Mouse (Mus musculus): ENCODE data around the gene Ccdc51.

Gene Ccdc51

DNA sequence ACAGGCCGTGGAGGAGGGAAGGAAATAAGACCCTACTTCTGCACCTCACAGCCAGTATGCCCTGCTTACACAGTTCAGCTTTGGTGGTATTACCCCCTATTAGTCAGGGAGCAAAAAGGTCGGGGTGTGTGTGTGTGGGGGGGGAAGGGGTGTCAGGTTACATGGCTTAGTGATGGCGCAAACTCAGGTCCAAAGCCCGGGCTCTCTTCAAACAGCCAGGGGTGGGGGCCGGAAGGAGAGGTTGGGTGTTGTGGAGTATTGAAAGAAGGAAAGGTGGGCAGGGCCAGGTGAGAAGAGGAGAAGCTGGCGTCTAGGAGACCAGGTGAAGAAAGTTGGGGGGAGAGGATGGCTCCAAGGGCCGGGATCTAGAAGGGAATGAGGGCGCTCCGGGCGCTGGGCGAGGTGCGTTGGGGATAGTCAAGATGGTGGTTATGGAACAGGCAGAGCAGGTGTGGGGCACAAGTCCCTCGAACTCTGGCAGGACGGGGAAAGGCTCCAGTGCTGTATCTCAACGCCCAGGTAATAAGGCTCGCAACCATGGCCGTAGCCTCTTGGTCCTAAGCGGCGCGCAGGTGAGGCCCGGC lies 12.4 kb downstream of the Ccdc51 start:
- in situ Hi-C loops (cut with MboI; ENCODE audit: unreplicated experiment in 2 of 2): loop anchor here in 1 of 2 experiments (25.0 kb wide), 1 partner anchor 1557 kb away; the partner anchor contains the start of genes Cyb561d2, Nprl2, Tmem115 and Zmynd10

- in situ Hi-C loops (cut with MboI; ENCODE audit: unreplicated experiment in 2 of 2): loop anchor here in 1 of 2 experiments (25.0 kb wide), 1 partner anchor 1558 kb away; the partner anchor contains the start of genes Cyb561d2, Nprl2, Tmem115 and Zmynd10
These were observed 13.1 kb downstream of the Ccdc51 start, which contains the start of gene Plxnb1 for GRCm38 (mm10) chr9:109095137-109095982. TSS of gene Plxnb1 (plus strand) at chr9:109095389.

DNA sequence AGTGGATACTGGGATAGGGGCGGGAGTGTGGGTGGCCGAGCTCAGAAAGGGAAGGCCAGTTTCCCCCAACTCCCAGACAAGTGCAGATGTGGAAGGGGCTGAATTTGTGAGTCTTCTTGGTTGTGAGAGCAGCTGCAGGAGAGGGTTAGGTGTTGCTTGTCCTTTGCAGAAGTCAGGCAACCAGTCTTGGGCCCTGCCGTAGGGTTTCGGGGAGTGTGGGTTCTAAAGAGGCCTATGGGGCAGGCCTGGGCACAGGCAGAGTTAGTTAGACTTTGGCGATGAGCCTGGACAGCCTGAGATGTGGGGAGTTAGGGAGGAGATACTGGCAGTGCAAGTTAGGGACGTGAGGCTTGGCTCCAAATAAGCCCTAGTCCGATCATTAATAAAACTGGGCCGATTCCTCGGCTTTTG lies 14.0 kb downstream of the Ccdc51 start:
- in situ Hi-C loops (cut with MboI; ENCODE audit: unreplicated experiment in 2 of 2): loop anchor here in 1 of 2 experiments (25.0 kb wide), 1 partner anchor 1559 kb away; the partner anchor contains the start of genes Cyb561d2, Nprl2, Tmem115 and Zmynd10

- in situ Hi-C loops (cut with MboI; ENCODE audit: unreplicated experiment in 2 of 2): loop anchor here in 1 of 2 experiments (25.0 kb wide), 1 partner anchor 1560 kb away; the partner anchor contains the start of genes Cyb561d2, Nprl2, Tmem115 and Zmynd10
These were observed 14.6 kb downstream of the Ccdc51 start for GRCm38 (mm10) chr9:109096856-109097255.

DNA sequence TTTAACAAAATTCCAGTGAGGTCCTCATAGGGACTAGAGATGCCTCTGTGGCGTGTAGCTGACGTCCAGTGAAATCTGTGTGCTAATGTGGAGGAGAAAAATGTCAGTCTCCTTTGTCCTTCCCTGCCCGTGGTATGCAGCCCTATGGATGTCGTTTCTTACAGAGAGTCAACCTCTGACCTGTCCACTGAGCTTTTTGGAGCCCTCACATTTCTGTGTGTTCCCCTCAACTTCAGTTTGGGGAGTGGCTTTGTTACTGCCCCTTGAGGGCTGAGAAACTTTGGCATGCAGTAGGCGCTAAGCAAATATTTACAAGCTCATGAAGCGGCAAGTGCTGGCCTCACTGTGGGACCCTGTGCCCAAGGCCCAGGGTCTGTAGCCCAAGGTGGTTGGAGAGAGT lies 15.0 kb downstream of the Ccdc51 start:
- in situ Hi-C loops (cut with MboI; ENCODE audit: unreplicated experiment in 2 of 2): loop anchor here in 1 of 2 experiments (25.0 kb wide), 1 partner anchor 1560 kb away; the partner anchor contains the start of genes Cyb561d2, Nprl2, Tmem115 and Zmynd10

- in situ Hi-C loops (cut with MboI; ENCODE audit: unreplicated experiment in 2 of 2): loop anchor here in 1 of 2 experiments (25.0 kb wide), 1 partner anchor 1561 kb away; the partner anchor contains the start of genes Cyb561d2, Nprl2, Tmem115 and Zmynd10
These were observed 15.5 kb downstream of the Ccdc51 start for GRCm38 (mm10) chr9:109097831-109098230.

DNA sequence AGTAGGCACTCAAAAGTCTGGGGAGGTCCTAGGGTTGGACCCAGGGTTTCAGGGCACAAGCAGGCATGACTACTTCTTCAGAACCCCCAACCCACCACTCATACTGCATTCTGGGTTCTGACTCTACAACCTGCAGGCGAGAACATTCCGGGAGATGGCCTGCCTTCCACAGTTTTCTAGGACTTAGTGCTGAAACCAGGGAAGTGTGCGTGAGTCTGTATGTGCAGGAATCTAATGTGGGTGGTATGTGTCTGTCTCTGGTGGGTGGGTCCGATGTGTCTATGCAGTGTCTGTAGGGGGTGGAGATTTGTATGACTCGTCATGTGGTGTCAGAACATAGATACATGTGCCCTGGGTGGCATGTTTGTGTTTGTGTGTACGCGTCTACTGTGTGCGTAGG lies 16.1 kb downstream of the Ccdc51 start:
- in situ Hi-C loops (cut with MboI; ENCODE audit: unreplicated experiment in 2 of 2): loop anchor here in 1 of 2 experiments (25.0 kb wide), 1 partner anchor 1561 kb away; the partner anchor contains the start of genes Cyb561d2, Nprl2, Tmem115 and Zmynd10

DNA sequence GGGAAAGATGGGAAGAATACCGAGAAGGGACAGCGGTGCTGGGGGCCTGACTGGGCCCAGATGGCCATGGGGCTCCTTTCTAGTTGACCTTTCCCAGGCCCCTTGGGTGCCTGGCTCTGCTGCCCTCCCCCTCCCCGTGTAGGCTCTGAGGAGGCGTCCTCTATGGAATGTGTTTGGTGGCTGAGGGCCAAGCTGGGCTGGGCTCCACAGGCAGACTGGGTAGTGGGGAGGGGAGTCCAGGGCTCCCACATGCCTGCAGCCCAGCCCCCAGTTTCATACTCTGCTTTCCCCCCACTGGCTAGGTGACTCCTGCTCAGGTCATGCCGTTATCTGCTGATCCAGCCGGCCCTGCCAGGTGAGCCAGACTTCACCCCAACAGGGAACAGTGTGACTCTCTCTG lies 16.7 kb downstream of the Ccdc51 start:
- in situ Hi-C loops (cut with MboI; ENCODE audit: unreplicated experiment in 2 of 2): loop anchor here in 1 of 2 experiments (25.0 kb wide), 1 partner anchor 1562 kb away; the partner anchor contains the start of genes Cyb561d2, Nprl2, Tmem115 and Zmynd10

DNA sequence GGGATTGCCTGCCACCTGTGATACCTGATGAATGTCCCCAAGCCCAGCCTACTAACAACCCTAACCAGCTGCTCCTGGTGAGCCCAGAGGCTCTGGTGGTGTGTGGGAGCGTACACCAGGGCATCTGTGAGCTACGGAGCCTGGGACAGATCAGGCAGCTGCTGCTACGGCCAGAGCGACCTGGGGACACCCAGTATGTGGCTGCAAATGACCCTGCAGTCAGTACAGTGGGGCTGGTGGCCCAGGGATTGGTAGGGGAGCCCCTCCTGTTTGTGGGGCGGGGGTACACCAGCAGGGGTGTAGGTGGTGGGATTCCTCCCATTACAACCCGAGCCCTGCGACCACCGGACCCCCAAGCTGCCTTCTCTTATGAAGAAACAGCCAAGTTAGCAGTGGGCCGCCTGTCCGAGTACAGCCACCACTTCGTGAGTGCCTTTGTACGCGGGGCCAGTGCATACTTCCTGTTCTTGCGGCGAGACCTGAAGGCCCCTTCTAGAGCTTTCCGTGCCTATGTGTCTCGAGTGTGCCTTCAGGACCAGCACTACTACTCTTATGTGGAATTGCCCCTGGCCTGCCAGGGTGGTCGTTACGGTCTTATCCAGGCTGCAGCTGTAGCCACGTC lies 18.1 kb downstream of the Ccdc51 start:
- in situ Hi-C loops (cut with MboI; ENCODE audit: unreplicated experiment in 2 of 2): loop anchor here in 1 of 2 experiments (25.0 kb wide), 1 partner anchor 987 kb away; no protein-coding TSS in a partner anchor

DNA sequence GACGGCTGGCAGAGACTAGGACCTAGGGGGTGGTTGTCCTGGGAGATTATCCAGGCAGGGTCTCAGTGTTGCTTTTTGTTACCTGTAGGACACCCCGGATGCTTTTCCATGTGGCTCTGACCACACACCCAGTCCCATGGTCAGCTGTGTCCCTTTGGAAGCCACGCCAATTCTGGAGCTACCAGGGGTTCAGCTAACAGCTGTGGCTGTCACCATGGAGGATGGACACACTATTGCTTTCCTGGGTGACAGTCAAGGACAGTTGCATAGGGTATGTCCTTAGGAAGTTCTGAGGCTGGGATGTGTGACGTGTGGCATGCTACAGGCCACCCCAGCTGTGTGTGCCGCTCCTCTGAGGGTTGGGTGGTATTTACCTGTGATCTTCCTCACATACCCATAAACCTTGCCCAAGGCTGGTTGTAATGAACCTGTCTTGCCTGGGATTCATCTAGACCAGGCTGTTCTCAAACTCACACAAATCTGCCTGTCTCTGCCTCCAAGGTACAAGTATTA lies 19.7 kb downstream of the Ccdc51 start:
- in situ Hi-C loops (cut with MboI; ENCODE audit: unreplicated experiment in 2 of 2): loop anchor here in 1 of 2 experiments (25.0 kb wide), 1 partner anchor 985 kb away; no protein-coding TSS in a partner anchor

GRCm38 (mm10) chr9:109102541-109102940 lies 20.2 kb downstream of the Ccdc51 start:
- in situ Hi-C loops (cut with MboI; ENCODE audit: unreplicated experiment in 2 of 2): loop anchor here in 1 of 2 experiments (25.0 kb wide), 1 partner anchor 985 kb away; no protein-coding TSS in a partner anchor

DNA sequence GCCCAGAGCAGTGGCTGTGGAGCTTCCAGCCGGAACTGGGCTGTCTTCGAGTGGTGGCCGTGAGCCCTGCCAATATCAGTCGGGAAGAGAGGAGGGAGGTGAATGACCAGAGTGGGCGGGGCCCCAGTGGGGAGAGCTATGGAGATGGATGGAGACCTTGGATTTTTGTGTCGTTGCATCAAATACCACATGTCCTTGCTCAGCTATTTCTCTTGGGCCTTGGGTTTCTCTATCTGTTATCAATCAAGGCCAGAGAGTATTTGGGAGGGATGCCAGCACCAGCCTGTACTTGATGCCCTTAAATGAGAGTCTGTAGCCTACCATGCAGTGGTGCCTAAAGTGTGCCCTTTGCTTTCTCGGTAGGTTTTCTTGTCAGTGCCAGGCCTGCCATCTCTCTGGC lies 21.0 kb downstream of the Ccdc51 start:
- in situ Hi-C loops (cut with MboI; ENCODE audit: unreplicated experiment in 2 of 2): loop anchor here in 1 of 2 experiments (25.0 kb wide), 1 partner anchor 984 kb away; no protein-coding TSS in a partner anchor

- in situ Hi-C loops (cut with MboI; ENCODE audit: unreplicated experiment in 2 of 2): loop anchor here in 1 of 2 experiments (25.0 kb wide), 1 partner anchor 983 kb away; no protein-coding TSS in a partner anchor
These were observed 21.8 kb downstream of the Ccdc51 start for GRCm38 (mm10) chr9:109104083-109104482.

DNA sequence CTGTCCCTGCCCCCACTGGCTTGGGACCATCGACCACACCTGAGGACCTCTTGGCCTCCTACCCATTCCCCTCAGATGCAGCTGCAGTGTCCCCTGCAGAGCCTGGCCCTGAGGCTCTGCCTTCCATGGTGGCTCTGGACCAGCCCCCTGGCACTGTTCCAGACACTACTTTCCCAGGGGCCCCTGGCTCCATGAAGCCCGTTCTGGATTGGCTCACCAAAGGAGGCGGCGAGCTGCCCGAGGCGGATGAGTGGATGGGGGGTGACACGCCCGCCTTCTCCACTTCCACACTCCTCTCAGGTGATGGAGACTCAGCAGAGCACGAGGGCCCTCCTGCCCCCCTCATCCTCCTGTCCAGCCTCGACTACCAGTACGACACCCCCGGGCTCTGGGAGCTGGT lies 22.7 kb downstream of the Ccdc51 start:
- in situ Hi-C loops (cut with MboI; ENCODE audit: unreplicated experiment in 2 of 2): loop anchor here in 1 of 2 experiments (25.0 kb wide), 1 partner anchor 982 kb away; no protein-coding TSS in a partner anchor

GRCm38 (mm10) chr9:109105648-109106047 lies 23.4 kb downstream of the Ccdc51 start:
- in situ Hi-C loops (cut with MboI; ENCODE audit: unreplicated experiment in 2 of 2): loop anchor here in 1 of 2 experiments (25.0 kb wide), 1 partner anchor 982 kb away; no protein-coding TSS in a partner anchor

- in situ Hi-C loops (cut with MboI; ENCODE audit: unreplicated experiment in 2 of 2): loop anchor here in 1 of 2 experiments (25.0 kb wide), 1 partner anchor 980 kb away; no protein-coding TSS in a partner anchor
These were observed 25.0 kb downstream of the Ccdc51 start for GRCm38 (mm10) chr9:109107341-109107740.

- in situ Hi-C loops (cut with MboI; ENCODE audit: unreplicated experiment in 2 of 2): loop anchor here in 1 of 2 experiments (25.0 kb wide), 1 partner anchor 977 kb away; no protein-coding TSS in a partner anchor
These were observed 27.9 kb downstream of the Ccdc51 start for GRCm38 (mm10) chr9:109110240-109110639.

- in situ Hi-C loops (cut with MboI; ENCODE audit: unreplicated experiment in 2 of 2): loop anchor here in 1 of 2 experiments (25.0 kb wide), 1 partner anchor 976 kb away; no protein-coding TSS in a partner anchor
These were observed 28.8 kb downstream of the Ccdc51 start for GRCm38 (mm10) chr9:109111101-109111500.

GRCm38 (mm10) chr9:109111591-109111990 lies 29.3 kb downstream of the Ccdc51 start:
- in situ Hi-C loops (cut with MboI; ENCODE audit: unreplicated experiment in 2 of 2): loop anchor here in 1 of 2 experiments (25.0 kb wide), 1 partner anchor 976 kb away; no protein-coding TSS in a partner anchor

Data from v-Abl transformed pro-B cells (cell line).